Mouse (Mus musculus): ENCODE data around the gene Gm4922. TPM values are rescaled to one million over a fixed set of nuclear protein-coding genes. Genes with fewer than 3 reads are reported as not detected.

Gene Gm4922
- polyA plus RNA-seq (2012; rRNA removed) = not detected in 2 replicates

GRCm38 (mm10) chr10:18786693-18787092 is at the start of gene Gm4922:
Gene Gm4922 (minus strand): TSS chr10:18786793.
- H3K4me3 ChIP-seq (ENCODE audit: insufficient read depth, low read length) = no peak within 1 kb of the TSS
- H3K4me1 ChIP-seq (ENCODE audit: control insufficient read depth, insufficient read depth, low read length) = no peaks in the 10 kb centered on the region
- no peak within 1 kb of the TSS for H3K27ac ChIP-seq (ENCODE audit: insufficient read depth, low read length)
- TF ChIP-seq POLR2A (IDR thresholded peaks at IDR 0.05; ENCODE audit: extremely low read depth, insufficient read depth, low read length) = no peak
- no peak for TF ChIP-seq CTCF (IDR thresholded peaks at IDR 0.05; ENCODE audit: extremely low read depth, insufficient read depth, low read length)

DNA sequence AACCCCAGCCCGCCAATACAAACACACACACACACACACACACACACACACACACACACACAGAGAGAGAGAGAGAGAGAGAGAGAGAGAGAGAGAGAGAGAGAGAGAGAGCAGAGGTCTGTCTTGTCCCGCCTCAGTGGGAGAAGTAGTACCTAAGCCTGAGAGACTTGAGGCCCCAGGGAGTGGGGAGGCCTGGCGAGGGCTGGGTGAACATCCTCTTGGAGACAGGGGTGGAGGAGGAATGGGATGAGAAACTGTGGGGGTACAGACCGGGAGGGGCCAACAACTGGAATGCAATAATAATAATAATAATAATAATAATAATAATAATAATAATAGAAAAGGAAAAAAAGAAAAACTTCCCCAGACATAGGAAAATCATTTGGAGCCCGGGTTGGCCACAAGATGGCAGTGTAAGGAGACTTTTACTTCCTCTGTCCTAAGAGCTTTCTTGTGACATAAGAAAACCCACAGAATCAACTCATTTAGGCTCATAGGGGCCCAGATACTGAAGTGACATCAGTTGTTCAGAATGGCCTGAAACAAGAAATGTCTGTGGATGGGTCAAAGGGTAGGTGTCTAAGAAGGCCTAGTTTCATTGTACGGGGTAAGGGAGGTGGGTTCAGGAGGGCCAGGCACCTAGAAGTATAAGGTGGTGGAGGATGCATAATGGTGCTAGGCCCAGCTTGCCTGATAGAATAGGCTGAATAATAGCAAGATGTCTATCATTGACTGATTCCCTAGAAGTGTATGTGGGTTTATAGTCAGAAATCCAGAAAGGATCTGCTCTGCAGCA is 49.3 kb upstream of the Gm4922 start:
- no peak overlapping the region for H3K27ac ChIP-seq (ENCODE audit: insufficient read depth, low read length)
- no peaks in the 10 kb centered on the region for H3K4me1 ChIP-seq (ENCODE audit: control insufficient read depth, insufficient read depth, low read length)
- no peak for TF ChIP-seq POLR2A (IDR thresholded peaks at IDR 0.05; ENCODE audit: extremely low read depth, insufficient read depth, low read length)
- no peak for TF ChIP-seq CTCF (IDR thresholded peaks at IDR 0.05; ENCODE audit: extremely low read depth, insufficient read depth, low read length)
- H3K4me3 ChIP-seq (ENCODE audit: insufficient read depth, low read length) = no peak overlapping the region

DNA sequence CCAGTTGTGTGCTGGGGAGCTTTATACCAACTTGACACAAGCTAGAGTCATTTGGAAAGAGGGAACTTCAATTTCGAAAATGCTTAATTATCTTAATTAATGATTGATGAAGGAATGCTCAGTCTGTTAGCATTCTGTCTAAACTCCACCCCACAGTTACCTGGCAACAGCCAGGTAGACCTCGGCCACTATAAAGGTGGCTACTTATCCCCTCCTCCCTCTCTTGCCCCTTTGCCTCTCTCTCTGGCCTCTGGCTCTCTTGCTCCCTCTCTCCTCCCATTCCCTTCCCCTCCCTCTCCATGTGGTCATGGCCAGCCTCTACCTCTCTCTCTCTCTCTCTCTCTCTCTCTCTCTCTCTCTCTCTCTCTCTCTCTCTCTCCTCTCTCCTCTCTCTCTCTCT is 47.8 kb upstream of the Gm4922 start:
- TF ChIP-seq POLR2A (IDR thresholded peaks at IDR 0.05; ENCODE audit: extremely low read depth, insufficient read depth, low read length) = no peak
- TF ChIP-seq CTCF (IDR thresholded peaks at IDR 0.05; ENCODE audit: extremely low read depth, insufficient read depth, low read length) = no peak
- no peaks in the 10 kb centered on the region for H3K4me1 ChIP-seq (ENCODE audit: control insufficient read depth, insufficient read depth, low read length)
- no peak overlapping the region for H3K4me3 ChIP-seq (ENCODE audit: insufficient read depth, low read length)
- H3K27ac ChIP-seq (ENCODE audit: insufficient read depth, low read length) = no peak overlapping the region

GRCm38 (mm10) chr10:18831823-18832222 is 45.2 kb upstream of the Gm4922 start:
- H3K27ac ChIP-seq (ENCODE audit: insufficient read depth, low read length) = no peak overlapping the region
- TF ChIP-seq POLR2A (IDR thresholded peaks at IDR 0.05; ENCODE audit: extremely low read depth, insufficient read depth, low read length) = no peak
- no peak for TF ChIP-seq CTCF (IDR thresholded peaks at IDR 0.05; ENCODE audit: extremely low read depth, insufficient read depth, low read length)
- no peak overlapping the region for H3K4me3 ChIP-seq (ENCODE audit: insufficient read depth, low read length)
- H3K4me1 ChIP-seq (ENCODE audit: control insufficient read depth, insufficient read depth, low read length) = no peaks in the 10 kb centered on the region

GRCm38 (mm10) chr10:18830359-18830758 is 43.8 kb upstream of the Gm4922 start:
- Histone ChIP-seq H3K4me3 (ENCODE audit: insufficient read depth, low read length) (no peak overlapping the region), H3K4me1 (ENCODE audit: control insufficient read depth, insufficient read depth, low read length) (no peaks in the 10 kb centered on the region), H3K27ac (ENCODE audit: insufficient read depth, low read length) (no peak overlapping the region)
- TF ChIP-seq POLR2A (IDR thresholded peaks at IDR 0.05; ENCODE audit: extremely low read depth, insufficient read depth, low read length) = no peak
- TF ChIP-seq CTCF (IDR thresholded peaks at IDR 0.05; ENCODE audit: extremely low read depth, insufficient read depth, low read length) = no peak

GRCm38 (mm10) chr10:18827936-18828335 is 41.3 kb upstream of the Gm4922 start:
- Histone ChIP-seq H3K4me3 (ENCODE audit: insufficient read depth, low read length) (no peak overlapping the region), H3K4me1 (ENCODE audit: control insufficient read depth, insufficient read depth, low read length) (no peaks in the 10 kb centered on the region), H3K27ac (ENCODE audit: insufficient read depth, low read length) (no peak overlapping the region)
- TF ChIP-seq POLR2A (IDR thresholded peaks at IDR 0.05; ENCODE audit: extremely low read depth, insufficient read depth, low read length) = no peak

- TF ChIP-seq POLR2A (IDR thresholded peaks at IDR 0.05; ENCODE audit: extremely low read depth, insufficient read depth, low read length) (no peak), CTCF (IDR thresholded peaks at IDR 0.05; ENCODE audit: extremely low read depth, insufficient read depth, low read length) (no peak)
- H3K27ac ChIP-seq (ENCODE audit: insufficient read depth, low read length) = no peak overlapping the region
- H3K4me1 ChIP-seq (ENCODE audit: control insufficient read depth, insufficient read depth, low read length) = no peaks in the 10 kb centered on the region
- no peak overlapping the region for H3K4me3 ChIP-seq (ENCODE audit: insufficient read depth, low read length)
Observed at GRCm38 (mm10) chr10:18826107-18826506, 39.5 kb upstream of the Gm4922 start.

DNA sequence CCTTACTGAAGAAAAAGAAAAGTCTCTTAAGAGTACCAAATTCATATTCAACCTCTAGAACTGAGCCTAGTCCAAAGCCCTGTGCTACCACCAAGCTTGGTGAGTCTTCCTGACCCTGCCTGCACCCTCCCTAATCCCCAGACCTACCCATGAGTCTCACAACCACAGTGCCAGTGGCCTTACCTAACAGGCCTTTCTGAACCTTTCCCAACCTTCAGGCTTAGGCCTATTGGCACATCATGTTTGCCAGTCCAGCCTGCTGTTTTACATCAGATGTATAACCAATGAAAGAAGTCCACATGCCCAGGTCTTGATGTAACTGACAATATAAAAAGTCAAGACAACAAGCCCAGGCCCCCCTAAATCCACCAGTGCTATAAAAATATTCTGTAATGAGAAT is 38.5 kb upstream of the Gm4922 start:
- Histone ChIP-seq H3K4me3 (ENCODE audit: insufficient read depth, low read length) (no peak overlapping the region), H3K27ac (ENCODE audit: insufficient read depth, low read length) (no peak overlapping the region), H3K4me1 (ENCODE audit: control insufficient read depth, insufficient read depth, low read length) (no peaks in the 10 kb centered on the region)
- TF ChIP-seq CTCF (IDR thresholded peaks at IDR 0.05; ENCODE audit: extremely low read depth, insufficient read depth, low read length) (no peak), POLR2A (IDR thresholded peaks at IDR 0.05; ENCODE audit: extremely low read depth, insufficient read depth, low read length) (no peak)

GRCm38 (mm10) chr10:18816560-18816959 is 30.0 kb upstream of the Gm4922 start:
- Histone ChIP-seq H3K4me1 (ENCODE audit: control insufficient read depth, insufficient read depth, low read length) (no peaks in the 10 kb centered on the region), H3K4me3 (ENCODE audit: insufficient read depth, low read length) (no peak overlapping the region), H3K27ac (ENCODE audit: insufficient read depth, low read length) (no peak overlapping the region)
- TF ChIP-seq POLR2A (IDR thresholded peaks at IDR 0.05; ENCODE audit: extremely low read depth, insufficient read depth, low read length) = no peak
- no peak for TF ChIP-seq CTCF (IDR thresholded peaks at IDR 0.05; ENCODE audit: extremely low read depth, insufficient read depth, low read length)

DNA sequence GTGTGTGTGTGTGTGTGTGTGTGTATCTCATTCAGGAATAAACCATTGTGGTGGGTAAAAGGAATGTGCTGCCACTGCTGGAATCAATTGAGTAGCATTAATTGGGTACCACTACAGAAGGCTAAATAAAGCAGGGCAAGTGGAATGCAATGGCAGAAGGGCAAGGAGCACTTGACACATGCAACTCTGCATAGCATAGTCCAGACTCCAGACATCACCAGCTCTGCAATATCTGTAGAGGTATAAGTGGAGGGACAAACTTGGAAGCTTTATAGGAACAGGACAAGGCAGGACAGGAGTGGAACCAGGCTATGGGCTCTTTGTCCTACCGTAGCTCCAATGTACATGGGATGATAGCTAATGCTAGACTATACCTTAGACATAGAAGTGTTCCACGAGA is 25.2 kb upstream of the Gm4922 start:
- Histone ChIP-seq H3K27ac (ENCODE audit: insufficient read depth, low read length) (no peak overlapping the region), H3K4me1 (ENCODE audit: control insufficient read depth, insufficient read depth, low read length) (no peaks in the 10 kb centered on the region), H3K4me3 (ENCODE audit: insufficient read depth, low read length) (no peak overlapping the region)
- no peak for TF ChIP-seq POLR2A (IDR thresholded peaks at IDR 0.05; ENCODE audit: extremely low read depth, insufficient read depth, low read length)
- no peak for TF ChIP-seq CTCF (IDR thresholded peaks at IDR 0.05; ENCODE audit: extremely low read depth, insufficient read depth, low read length)

Data from cortical plate, adult 2 months (tissue).